Mouse (Mus musculus) cerebellum, adult 11-12 months (tissue): ENCODE measurements at regions not wholly inside any gene's neighbourhood (a gene's known extent, or its start where the extent isn't known, plus 50 kb on each side); places are given as distances from the start of the nearest gene placed in this dataset.
"Not testable (repeated sequence)": the region's sequence is repeated elsewhere in the genome, so short reads cannot be mapped to it uniquely, and the experiment has no call there.

Experiments
- DNase-seq: peaks from one replicate; pipeline ENCODE4 v3.0.0; 2022

GRCm38 (mm10) chr12:46395245-46395644 lies 423.5 kb downstream of the Nova1 start:
- no peak for DNase-seq

GRCm38 (mm10) chr12:46393769-46394168 lies 425.0 kb downstream of the Nova1 start:
- no peak for DNase-seq

- DNase-seq = no peak
Measured at GRCm38 (mm10) chr12:46378914-46379313, 439.8 kb downstream of the Nova1 start.

- peak; percentile 5 for DNase-seq
Measured at GRCm38 (mm10) chr12:46371747-46372146, 447.0 kb downstream of the Nova1 start.

GRCm38 (mm10) chr12:46333376-46333775 lies 485.4 kb downstream of the Nova1 start:
- no peak for DNase-seq

GRCm38 (mm10) chr12:46327865-46328264 lies 490.9 kb downstream of the Nova1 start:
- no peak for DNase-seq

DNA sequence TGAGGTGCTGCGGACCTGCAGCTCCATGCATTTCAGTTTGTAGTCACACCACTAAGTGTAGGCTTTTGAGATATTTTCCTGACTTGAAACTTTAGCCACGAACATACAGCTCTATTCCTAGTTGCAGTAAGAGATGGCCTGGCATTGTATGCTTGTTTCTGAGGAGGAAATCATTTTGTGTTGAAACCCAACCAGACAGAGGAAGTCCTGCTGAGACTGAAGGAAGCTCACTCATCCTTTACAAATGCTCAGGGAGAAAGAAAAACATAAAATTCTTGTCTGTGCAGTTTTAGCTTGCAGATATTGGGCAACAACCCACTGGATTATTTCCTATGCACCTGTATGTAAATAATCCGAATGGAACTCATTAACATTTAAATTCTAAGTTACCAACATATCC lies 495.5 kb downstream of the Nova1 start:
- DNase-seq = no peak

GRCm38 (mm10) chr12:46303136-46303797 lies 515.5 kb downstream of the Nova1 start:
- no peak for DNase-seq

GRCm38 (mm10) chr12:46298926-46299325 lies 519.8 kb downstream of the Nova1 start:
- DNase-seq = no peak

DNA sequence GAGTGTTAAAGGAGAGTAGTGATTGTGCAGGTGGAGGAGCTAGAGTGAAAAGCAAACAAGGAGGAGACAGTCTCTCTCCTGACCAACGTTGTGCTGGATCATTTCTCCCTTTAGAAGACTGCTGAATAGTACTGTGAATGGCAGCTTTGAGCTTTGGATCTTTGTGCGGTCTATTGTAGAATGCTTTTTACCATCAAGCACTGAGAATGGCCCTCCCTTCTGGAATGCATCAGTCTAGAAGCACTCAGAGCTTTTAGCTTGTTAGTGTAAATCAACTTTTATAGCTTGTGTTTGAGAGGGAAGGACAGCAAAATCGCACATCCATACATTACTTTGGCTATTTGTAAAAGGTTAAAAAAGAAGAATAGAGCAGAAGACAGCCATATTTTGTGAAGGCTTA lies 534.2 kb downstream of the Nova1 start:
- DNase-seq = no peak

DNA sequence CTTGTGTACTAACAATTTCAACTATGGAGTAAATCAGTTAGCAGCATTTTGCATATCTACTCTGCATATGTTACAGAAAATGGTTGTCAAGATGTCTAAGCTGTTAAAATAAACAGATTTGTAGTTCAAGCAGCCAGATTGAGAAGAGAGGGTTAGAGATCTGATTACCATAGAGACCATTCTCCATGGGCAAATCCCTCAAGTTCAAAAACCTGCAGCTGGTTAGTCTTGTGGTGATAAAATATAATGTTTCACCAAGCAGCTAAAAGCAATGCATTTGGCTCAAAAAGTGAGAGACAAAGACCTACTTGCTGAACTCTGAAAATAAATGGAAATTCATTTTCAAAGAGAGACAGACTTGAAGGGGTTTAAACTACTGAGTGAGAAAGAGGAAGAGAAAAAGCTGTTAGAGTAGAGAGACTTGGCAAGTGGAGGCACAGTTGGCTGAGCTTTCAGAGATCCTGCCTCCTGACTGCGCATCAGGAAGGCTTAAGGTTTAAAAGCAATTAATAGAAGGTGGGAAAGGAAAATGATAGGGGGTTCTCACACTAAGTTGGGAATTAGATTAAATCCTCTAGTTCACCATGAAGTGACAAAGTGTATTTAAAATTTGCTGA lies 570.2 kb downstream of the Nova1 start:
- DNase-seq = no peak

GRCm38 (mm10) chr12:46244925-46245324 lies 573.8 kb downstream of the Nova1 start:
- DNase-seq = no peak

GRCm38 (mm10) chr12:46232359-46232758 lies 586.4 kb downstream of the Nova1 start:
- no peak for DNase-seq

DNA sequence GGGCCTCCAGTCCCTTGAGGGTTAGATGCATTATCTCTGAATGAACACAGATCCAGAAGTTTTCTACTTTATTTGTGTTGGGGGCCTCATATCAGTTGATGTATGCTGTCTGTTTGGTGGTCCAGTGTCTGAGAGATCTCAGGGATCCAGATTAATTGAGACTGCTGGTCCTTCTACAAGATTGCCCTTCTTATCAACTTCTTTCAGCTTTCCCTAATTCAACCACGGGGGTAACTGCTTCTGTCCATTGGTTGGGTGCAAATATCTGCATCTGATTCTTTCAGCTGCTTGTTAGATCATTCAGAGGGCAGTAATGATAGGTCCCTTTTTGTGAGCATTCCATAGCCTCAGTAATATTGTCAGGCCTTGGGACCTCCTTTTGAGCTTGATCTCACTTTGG lies 603.4 kb downstream of the Nova1 start:
- not testable (repeated sequence) for DNase-seq

- no peak for DNase-seq
Measured at GRCm38 (mm10) chr12:46199076-46199475, 619.7 kb downstream of the Nova1 start.

- no peak for DNase-seq
Measured at GRCm38 (mm10) chr12:46197482-46198101, 621.1 kb downstream of the Nova1 start.

DNA sequence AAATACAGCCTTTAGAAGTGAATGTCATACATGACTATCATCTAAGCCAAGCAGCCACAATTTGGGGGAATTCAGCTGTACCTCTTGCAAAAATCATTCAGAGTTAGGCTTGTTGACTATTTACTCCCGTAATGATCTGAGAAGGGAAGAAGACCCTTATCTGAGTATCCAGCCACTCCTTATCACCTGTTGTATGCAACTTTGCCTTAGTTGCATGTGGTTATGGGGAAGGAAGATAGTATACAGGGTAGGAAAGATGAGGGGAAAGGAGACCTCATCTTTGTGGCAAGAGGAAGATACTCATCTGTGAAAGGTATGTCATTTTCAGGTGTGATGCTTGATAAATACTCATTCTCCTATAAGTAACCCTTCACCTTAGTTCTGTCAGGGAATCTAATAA lies 624.6 kb downstream of the Nova1 start:
- DNase-seq = no peak
